Mouse (Mus musculus): ENCODE data around the gene Srprb. TPM values are rescaled to one million over a fixed set of nuclear protein-coding genes. Genes with fewer than 3 reads are reported as not detected.

Gene Srprb
- polyA plus RNA-seq, 1 experiment, result 76.1 TPM

GRCm38 (mm10) chr9:103213631-103214030 lies 11.7 kb upstream of the Srprb start:
- no peak overlapping the region for H3K4me3 ChIP-seq (ENCODE audit: insufficient read depth, low read length)
- no peaks in the 10 kb centered on the region for H3K4me1 ChIP-seq (ENCODE audit: control insufficient read depth, insufficient read depth, low read length)
- TF ChIP-seq POLR2A (IDR thresholded peaks at IDR 0.05; ENCODE audit: low read depth, low read length), result no peak
- no peak for TF ChIP-seq CTCF (IDR thresholded peaks at IDR 0.05; ENCODE audit: borderline replicate concordance, insufficient read depth, low read length)
- H3K27ac ChIP-seq (ENCODE audit: insufficient read depth, low read length), result no peak overlapping the region

- Histone ChIP-seq H3K4me1 (ENCODE audit: control insufficient read depth, insufficient read depth, low read length) (no peaks in the 10 kb centered on the region), H3K27ac (ENCODE audit: insufficient read depth, low read length) (no peak overlapping the region), H3K4me3 (ENCODE audit: insufficient read depth, low read length) (peak overlapping the region; percentile 24)
- TF ChIP-seq CTCF (IDR thresholded peaks at IDR 0.05; ENCODE audit: borderline replicate concordance, insufficient read depth, low read length) (no peak), POLR2A (IDR thresholded peaks at IDR 0.05; ENCODE audit: low read depth, low read length) (no peak)
Measured at GRCm38 (mm10) chr9:103212654-103213420, 10.9 kb upstream of the Srprb start.

GRCm38 (mm10) chr9:103208802-103209423 lies 7.0 kb upstream of the Srprb start:
- no peaks in the 10 kb centered on the region for H3K4me1 ChIP-seq (ENCODE audit: control insufficient read depth, insufficient read depth, low read length)
- no peak for TF ChIP-seq POLR2A (IDR thresholded peaks at IDR 0.05; ENCODE audit: low read depth, low read length)
- TF ChIP-seq CTCF (IDR thresholded peaks at IDR 0.05; ENCODE audit: borderline replicate concordance, insufficient read depth, low read length), result no peak
- H3K4me3 ChIP-seq (ENCODE audit: insufficient read depth, low read length), result no peak overlapping the region
- no peak overlapping the region for H3K27ac ChIP-seq (ENCODE audit: insufficient read depth, low read length)

GRCm38 (mm10) chr9:103207846-103208245 lies 5.9 kb upstream of the Srprb start:
- Histone ChIP-seq H3K4me3 (ENCODE audit: insufficient read depth, low read length) (no peak overlapping the region), H3K4me1 (ENCODE audit: control insufficient read depth, insufficient read depth, low read length) (no peaks in the 10 kb centered on the region), H3K27ac (ENCODE audit: insufficient read depth, low read length) (no peak overlapping the region)
- TF ChIP-seq CTCF (IDR thresholded peaks at IDR 0.05; ENCODE audit: borderline replicate concordance, insufficient read depth, low read length) (peak; percentile 83), POLR2A (IDR thresholded peaks at IDR 0.05; ENCODE audit: low read depth, low read length) (no peak)

DNA sequence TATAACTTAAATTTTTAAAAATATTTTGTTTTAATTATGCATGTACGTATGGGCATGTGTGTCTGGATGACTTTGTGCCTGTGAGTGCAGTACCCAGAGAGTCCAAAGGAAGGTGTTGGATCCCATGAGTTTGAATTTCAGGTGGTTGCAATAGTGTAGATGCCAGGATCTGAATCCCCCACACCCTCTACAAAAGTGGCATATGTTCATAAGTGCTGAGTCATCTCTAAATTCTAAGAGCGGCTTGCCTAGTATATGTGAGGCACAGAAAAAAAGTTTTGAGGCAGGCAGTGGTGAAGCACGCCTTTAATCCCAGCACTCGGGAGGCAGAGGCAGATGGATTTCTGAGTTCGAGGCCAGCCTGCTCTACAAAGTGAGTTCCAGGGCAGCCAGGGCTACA lies 3.8 kb upstream of the Srprb start:
- TF ChIP-seq CTCF (IDR thresholded peaks at IDR 0.05; ENCODE audit: borderline replicate concordance, insufficient read depth, low read length), result no peak
- H3K4me1 ChIP-seq (ENCODE audit: control insufficient read depth, insufficient read depth, low read length), result no peaks in the 10 kb centered on the region
- H3K27ac ChIP-seq (ENCODE audit: insufficient read depth, low read length), result no peak overlapping the region
- no peak overlapping the region for H3K4me3 ChIP-seq (ENCODE audit: insufficient read depth, low read length)

GRCm38 (mm10) chr9:103188416-103188815 lies 13.5 kb downstream of the Srprb start:
- TF ChIP-seq POLR2A (IDR thresholded peaks at IDR 0.05; ENCODE audit: low read depth, low read length) (no peak), CTCF (IDR thresholded peaks at IDR 0.05; ENCODE audit: borderline replicate concordance, insufficient read depth, low read length) (no peak)
- no peak overlapping the region for H3K27ac ChIP-seq (ENCODE audit: insufficient read depth, low read length)

DNA sequence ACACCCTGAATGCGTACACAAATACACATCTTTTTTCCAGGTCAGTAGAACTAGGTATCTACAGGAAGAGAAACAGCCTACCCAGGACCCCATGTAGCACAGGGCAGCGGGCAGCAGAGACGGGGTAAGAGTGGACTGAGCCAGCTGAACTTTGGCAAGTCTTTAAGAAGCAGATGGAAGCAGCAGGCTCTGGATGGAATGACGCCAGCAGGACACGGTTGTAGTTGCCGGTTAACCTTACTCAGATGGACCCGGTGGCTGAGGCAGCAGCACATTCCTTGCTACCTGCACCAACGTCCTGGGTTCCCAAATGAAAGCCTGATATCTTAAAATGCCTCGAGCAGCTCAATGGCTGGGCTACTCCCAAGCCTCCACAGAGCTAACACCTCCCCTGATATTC lies 15.2 kb downstream of the Srprb start:
- TF ChIP-seq POLR2A (IDR thresholded peaks at IDR 0.05; ENCODE audit: low read depth, low read length) (no peak), CTCF (IDR thresholded peaks at IDR 0.05; ENCODE audit: borderline replicate concordance, insufficient read depth, low read length) (no peak)
- Histone ChIP-seq H3K4me1 (ENCODE audit: control insufficient read depth, insufficient read depth, low read length) (no peaks in the 10 kb centered on the region), H3K4me3 (ENCODE audit: insufficient read depth, low read length) (no peak overlapping the region), H3K27ac (ENCODE audit: insufficient read depth, low read length) (no peak overlapping the region)

More at GRCm38 (mm10) chr9:103188416-103188815, 13.5 kb downstream of the Srprb start:
- Histone ChIP-seq H3K4me1 (ENCODE audit: control insufficient read depth, insufficient read depth, low read length) (no peaks in the 10 kb centered on the region), H3K4me3 (ENCODE audit: insufficient read depth, low read length) (no peak overlapping the region)

DNA sequence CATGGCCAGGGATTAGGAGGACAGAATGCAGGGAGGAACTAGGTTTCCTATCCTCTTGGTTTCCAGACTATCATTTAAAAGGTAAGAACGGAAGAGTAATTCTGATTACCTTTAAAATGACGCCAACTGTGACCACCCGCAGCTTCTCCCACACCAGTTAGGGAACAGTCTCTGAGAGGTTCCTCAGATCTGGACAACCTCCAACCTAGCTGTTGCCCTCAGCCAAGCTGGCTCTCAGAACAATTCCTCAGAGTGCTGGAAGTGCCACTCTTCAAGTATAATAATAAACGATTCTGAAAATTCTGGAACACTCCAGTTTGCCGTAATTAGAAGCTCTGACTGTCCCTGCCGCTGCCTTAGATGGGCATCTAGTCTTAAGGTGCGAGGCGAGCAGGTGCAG lies 16.0 kb downstream of the Srprb start:
- Histone ChIP-seq H3K27ac (ENCODE audit: insufficient read depth, low read length) (no peak overlapping the region), H3K4me3 (ENCODE audit: insufficient read depth, low read length) (no peak overlapping the region), H3K4me1 (ENCODE audit: control insufficient read depth, insufficient read depth, low read length) (no peaks in the 10 kb centered on the region)
- TF ChIP-seq POLR2A (IDR thresholded peaks at IDR 0.05; ENCODE audit: low read depth, low read length), result no peak
- no peak for TF ChIP-seq CTCF (IDR thresholded peaks at IDR 0.05; ENCODE audit: borderline replicate concordance, insufficient read depth, low read length)

GRCm38 (mm10) chr9:103184855-103185254 lies 17.1 kb downstream of the Srprb start:
- no peak for TF ChIP-seq CTCF (IDR thresholded peaks at IDR 0.05; ENCODE audit: borderline replicate concordance, insufficient read depth, low read length)
- TF ChIP-seq POLR2A (IDR thresholded peaks at IDR 0.05; ENCODE audit: low read depth, low read length), result no peak
- Histone ChIP-seq H3K4me3 (ENCODE audit: insufficient read depth, low read length) (no peak overlapping the region), H3K4me1 (ENCODE audit: control insufficient read depth, insufficient read depth, low read length) (no peaks in the 10 kb centered on the region), H3K27ac (ENCODE audit: insufficient read depth, low read length) (no peak overlapping the region)

GRCm38 (mm10) chr9:103181886-103182285 lies 20.1 kb downstream of the Srprb start:
- Histone ChIP-seq H3K27ac (ENCODE audit: insufficient read depth, low read length) (no peak overlapping the region), H3K4me1 (ENCODE audit: control insufficient read depth, insufficient read depth, low read length) (no peaks in the 10 kb centered on the region), H3K4me3 (ENCODE audit: insufficient read depth, low read length) (no peak overlapping the region)
- TF ChIP-seq POLR2A (IDR thresholded peaks at IDR 0.05; ENCODE audit: low read depth, low read length) (no peak), CTCF (IDR thresholded peaks at IDR 0.05; ENCODE audit: borderline replicate concordance, insufficient read depth, low read length) (no peak)

Measured in embryonic fibroblast, embryonic 13.5 days (primary cell).